Mouse (Mus musculus) erythroid progenitor cell, adult 5-6 weeks (primary cell): Measurements from ENCODE around the gene Sfmbt2. TPM values are rescaled to one million over a fixed set of nuclear protein-coding genes. Genes with fewer than 3 reads are reported as not detected.

Source experiments
- ATAC-seq: replicated peaks from 2 replicates; pipeline ENCODE4 v1.8.0; 2016; ENCODE audit warnings: moderate number of reproducible peaks, mild to moderate bottlenecking, moderate TSS enrichment, inconsistent platforms; ENCODE audit not compliant: poor library complexity, low FRiP score, severe bottlenecking
- total RNA-seq, 2 experiments: library from RNA; stranded (forward) in 1 of 2; stranded (reverse) in 1 of 2; fragments of 150-400 nt in 1 of 2; fragments of 186-747, 209-891 nt in 1 of 2; gene quantifications; 2 replicates each; pipeline versions ENCODE4 v1.2.3 to v1.2.4; 2015 to 2017; ENCODE audit warnings: low replicate concordance in 2 of 2

Gene Sfmbt2
- total RNA-seq, 2 experiments from 2014 or later = 0.38 TPM; not detected in 1

DNA sequence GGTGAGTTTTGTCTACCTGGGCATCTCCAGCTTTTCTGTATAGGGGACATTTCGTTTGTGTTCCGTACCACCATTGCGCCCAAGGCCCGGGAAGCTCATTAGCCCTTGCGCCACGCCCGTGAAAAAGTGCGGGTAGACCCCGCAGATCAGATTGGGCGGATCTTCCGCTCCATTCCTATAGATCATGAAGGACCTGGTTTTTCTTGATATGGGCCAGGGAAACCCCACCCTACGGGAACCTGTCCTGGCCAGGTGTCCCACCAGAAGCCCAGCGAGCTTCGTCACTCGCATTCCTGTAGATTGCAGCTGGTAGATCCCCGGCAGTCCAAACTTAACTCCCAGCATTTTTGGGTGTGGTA, 1.1 kb downstream of the Sfmbt2 start:
- ATAC-seq = no peak

DNA sequence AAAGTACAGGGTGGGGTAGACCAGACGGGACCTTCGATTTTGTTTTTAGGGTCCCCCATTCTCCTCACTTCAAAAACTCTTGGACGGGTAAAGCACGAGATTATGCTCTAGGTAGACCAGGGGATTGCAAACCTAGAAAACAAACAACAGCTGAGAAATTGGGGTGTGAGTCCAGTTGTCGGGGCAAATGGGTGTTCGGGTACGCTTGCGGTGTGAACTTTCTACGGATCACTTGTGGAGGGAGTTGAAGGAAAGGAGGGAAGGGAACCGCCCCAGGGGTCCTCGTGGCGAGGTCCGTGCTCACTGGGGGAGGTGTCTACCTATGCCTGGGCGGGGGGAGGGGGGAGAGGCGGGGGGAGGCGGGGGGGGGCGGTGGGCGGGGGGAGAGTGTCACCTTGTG, 1.6 kb downstream of the Sfmbt2 start:
- ATAC-seq = no peak

DNA sequence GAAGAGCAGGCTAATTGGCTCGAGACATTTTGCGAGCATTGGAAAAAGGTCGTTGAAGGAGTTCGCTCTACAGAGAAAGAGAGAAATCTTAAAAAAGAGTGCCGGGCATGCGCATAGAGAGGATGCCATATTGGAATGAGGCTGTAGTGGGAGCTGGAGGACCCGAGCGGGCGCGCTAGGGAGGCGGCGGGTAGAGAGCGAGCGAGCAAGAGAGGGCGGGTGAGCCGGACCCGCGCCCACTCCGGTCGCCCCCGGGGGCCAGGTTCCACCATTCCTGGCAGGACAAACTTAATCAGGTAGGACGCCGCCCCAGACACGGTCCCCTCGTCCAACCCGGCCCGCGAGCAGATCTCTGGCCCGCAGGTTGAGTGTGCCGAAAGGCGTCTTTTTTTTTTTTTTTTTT, 2.0 kb downstream of the Sfmbt2 start:
- ATAC-seq = no peak

DNA sequence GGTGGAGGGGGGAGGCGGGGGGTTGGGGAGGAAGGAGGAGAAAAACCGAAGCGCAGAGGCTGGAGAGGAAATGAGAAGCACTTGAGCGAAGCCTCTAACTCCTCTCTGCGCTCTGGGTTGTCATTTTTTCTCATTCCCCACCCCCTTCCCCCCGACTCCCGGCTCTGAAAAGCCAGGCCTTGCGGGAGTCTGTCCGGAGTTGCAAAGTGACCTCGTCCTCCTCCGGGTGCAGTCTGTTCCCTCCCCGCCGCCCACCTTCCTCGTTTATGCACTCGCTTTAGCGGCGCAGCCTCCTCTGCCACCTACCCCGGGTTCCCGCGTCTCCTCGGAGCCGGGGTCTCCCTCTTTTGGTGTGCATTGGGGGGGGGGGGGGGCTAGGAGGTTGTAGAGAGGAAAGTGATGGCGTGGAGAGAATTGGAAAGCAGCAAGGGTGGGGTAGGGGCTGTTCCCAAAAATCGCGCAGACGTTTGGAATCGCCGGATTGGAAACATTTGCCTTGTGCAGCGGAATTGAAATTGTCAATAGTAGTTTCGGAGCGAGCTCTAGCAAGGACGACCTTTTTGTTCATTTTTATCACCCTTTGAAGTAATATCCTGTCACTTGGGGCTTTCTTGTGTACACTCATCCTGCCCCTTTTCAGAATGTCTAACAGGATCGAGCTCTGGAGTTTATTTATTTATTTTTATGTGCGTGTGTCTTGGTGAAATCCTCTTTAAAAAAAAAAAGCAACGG, 2.6 kb downstream of the Sfmbt2 start:
- ATAC-seq = no peak

DNA sequence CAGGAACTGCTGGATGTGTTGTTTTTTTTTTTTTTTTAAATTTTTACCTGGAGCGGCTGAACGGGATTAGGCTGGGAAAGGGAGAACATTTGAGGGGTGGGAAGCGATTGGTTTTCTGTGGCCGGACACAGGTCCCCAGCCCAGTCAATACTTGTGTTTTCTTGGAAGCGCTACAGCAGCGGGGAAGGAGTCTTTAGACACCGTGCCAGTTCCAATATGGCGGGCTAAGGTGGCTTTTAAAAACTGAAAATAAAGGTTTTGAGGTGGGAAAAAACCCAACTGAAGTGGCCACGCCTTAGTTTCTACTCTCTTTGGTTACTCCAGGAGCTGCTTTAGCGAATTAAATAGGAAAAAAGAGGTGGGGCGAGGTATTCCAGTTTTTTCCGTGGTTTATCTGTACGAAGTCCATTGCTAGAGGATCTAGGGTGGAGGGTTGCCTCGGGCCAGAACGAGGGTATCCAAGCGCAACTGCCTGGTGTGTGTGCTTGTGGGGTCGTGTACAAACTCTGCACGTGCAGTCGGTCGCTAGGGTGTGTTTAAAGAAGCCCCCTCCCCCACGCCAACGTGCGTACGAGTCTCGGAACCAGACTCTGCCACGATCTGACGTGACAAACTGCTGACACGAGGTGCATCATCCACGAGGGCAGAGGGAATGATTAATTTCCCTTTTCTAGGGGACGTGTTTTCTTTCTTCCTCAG, 3.3 kb downstream of the Sfmbt2 start:
- ATAC-seq = no peak

DNA sequence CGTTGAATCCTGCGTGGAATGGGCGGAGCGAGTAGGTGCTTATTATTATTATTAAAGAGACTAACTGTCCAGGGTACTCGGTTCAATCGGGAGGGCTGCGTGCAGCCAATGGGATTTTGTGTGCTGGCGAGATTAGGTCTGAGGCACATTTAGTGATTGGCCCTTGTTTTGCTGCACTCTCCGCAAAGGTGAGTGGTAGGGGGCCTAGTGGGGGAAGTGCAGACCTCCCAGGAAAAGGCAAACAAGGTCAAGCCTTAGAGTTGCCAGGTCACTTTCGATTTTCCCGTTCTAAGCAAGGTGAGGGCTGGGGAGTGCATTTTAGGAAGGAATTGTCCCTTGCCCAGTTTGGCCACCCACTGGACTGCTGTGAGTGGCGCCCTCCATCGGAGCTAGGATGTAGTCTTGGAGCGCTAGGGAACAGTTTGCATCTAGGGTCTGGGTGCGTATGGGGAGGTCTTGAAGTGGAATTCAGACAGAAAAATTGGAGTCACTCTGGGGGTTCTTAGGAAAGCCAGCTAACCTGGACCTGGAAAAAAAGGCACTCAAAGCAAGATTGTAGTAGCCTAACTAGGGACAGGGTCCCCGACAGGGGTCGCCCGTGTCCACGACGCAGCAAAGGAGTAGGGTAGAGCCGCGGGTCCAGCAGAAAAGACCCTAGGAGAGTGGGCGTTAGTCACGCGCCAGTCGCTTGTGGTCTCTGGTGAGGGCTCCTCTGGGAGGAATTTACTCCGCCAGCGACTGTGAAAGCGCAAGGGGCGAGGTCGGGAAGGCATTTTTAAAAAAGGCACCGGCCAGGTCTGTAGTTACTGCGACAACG, 4.1 kb downstream of the Sfmbt2 start:
- no peak for ATAC-seq

DNA sequence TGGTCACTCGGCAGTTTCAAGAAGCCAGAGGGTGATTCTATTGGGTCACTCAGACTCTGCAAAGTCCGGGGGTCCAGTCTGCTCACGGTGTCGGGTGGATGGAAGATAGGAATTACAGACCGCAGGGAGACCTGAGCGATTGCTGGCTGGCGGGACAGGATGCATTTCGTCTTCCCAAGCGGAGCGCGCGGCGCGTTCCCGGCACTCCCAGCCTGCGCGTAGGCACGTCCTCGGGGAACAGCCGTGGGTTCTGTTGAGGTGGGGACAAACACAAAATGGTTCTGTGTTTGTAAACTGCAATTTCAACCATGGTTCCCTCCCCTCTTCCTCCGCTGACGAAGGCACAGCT, 4.7 kb downstream of the Sfmbt2 start:
- no peak for ATAC-seq

DNA sequence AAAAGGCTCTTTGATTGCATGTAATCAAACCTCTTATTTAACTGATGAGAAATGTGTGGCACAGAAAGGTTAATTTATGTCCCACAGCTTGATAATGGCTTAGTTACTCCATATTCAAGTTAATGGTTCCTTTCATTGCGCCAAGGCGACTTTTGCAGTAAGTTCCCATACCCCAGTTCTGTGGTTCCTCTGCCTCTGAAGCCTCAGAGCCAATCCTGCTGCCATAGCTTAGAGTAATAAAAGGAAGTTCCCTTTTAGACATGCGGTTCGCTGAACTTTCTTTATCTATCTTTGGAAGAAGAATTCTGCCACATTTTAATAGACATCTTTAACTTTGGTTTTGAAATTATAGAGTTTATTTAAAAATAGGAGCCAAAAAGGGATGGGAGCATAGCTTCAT, 19.7 kb downstream of the Sfmbt2 start:
- no peak for ATAC-seq

DNA sequence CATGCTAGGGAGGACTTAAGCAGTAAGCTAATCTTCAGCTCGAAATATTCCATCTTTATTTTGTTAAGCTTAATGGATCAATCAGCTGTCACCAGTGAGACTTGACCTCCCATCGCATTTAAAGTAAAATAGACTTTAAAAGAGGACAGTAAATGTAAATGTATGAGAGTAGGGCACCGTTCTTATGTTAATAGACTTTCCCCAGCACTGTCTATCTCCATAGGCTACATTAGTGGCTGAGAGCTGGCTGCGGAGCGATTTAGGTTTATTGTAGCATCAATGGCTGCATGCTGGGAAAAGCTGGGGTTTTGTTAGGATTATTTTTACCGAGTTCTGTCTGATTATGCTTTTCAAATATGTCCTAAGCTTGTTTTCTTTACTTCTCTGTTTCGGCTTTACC, 20.5 kb downstream of the Sfmbt2 start:
- ATAC-seq = no peak

DNA sequence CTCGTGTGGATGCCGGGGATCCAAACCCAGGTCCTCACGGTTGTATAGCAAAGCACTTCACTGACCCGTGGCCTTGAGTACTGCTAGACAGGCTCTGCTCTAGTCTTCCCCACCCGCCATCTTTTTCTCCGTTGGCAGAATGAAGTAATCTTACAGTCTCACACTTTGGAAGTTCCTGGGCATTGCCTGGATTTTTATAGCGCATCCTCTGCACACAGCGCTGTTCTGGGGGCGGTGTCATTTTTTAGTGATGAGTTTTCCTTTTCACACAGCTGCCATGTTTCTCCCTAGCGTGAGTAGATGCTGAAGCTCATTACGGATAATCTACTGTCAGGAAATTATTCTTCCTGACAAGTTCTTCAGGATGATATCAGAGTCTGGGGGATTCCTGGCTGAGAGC, 24.8 kb downstream of the Sfmbt2 start:
- ATAC-seq = no peak

DNA sequence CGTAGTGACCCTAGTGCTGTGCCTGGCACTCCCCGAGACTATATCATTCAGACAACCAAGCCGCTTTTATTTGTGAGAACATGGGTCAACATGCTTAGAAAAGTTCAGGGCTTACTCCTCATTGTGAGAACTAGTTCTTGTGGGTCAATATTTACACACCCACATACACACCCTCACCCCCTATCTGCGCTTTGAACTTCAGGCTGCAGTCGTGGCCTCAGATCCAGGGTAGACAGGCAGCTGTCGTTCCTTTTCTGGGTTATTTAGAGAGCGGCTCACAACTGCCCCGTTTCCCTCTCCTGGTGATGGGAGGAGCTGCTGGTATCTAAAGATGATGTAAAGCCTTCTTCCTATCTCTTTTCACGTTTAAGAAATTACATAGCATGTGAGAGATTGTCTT, 27.5 kb downstream of the Sfmbt2 start:
- ATAC-seq = no peak

DNA sequence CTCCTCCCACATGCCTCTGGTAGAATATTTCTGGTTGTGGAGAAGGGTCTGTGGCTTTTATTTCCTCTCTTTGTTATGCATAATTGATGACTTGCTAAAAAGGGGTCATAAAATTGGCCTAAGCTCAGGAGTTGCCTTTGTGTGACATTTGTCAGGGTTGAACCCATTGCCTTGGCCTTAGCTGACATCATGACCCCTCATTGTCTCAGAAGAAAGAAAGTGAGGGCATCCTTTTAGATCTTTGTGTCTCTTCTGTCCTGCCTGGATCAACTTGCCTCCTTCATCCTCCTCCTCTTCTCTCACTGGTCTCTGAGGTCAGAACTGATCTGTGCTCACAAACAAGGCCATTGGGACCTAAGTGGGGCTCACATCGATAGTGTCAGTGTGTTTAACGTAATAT, 35.8 kb downstream of the Sfmbt2 start:
- no peak for ATAC-seq

DNA sequence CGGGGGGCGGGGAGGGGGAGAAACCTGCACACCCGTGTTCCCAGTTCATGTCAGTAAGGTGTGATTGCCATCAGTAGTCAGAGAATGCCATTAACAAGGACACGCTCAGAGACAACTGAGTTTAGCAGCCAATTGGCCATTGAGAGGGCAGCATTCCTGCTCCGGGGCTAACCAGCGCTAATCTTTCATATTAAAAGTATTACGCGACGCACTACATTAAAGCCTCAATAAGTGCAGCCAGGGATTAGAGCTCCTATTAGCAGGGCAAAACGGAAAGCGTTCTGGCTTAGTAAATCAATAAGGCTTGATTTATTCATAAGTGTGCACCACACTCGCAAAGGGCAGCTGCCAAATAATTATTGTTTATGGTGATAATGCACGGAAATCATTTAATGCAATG, 39.1 kb downstream of the Sfmbt2 start:
- no peak for ATAC-seq

DNA sequence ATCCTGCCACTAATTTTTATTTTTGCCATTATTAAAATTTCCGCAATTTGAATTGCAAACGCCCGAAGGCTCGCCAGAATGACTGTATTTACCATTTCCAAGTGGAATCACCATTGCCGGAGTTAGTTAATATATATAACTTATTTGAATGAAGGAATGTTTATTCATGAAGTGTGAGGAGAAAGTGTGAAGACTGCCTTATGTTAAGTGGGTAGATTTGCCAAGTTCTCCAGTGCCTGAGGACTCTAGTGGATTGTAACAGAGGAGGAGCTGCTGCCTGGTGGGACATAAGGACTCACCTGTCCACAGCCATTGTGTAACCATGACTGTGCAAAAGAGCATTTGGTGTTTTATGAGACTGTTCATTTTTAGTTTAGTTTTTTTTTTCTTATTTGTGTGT, 39.8 kb downstream of the Sfmbt2 start:
- no peak for ATAC-seq

DNA sequence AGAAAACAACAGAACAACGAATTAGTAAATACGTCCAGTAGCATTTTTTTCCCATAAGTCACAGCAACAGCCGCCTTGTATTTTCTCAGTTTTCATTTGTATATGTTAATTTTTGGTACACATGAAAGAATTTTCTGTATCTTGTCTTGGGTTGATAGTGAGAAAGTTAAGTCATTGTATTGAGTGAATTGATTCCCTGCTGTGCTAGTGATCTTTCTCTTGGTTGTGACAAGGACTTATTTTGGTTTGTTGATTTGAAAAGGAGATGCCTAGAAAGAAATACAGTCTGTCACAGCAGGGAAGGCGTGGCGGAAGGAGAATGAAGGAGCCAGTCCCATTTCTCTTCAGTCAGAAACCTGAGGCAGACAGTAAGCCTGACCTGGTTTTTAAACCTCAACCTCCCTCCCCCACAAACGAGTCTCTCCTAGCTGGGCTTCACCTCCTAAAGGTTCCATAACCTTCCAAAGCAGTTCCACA, 50.7 kb downstream of the Sfmbt2 start:
- no peak for ATAC-seq

DNA sequence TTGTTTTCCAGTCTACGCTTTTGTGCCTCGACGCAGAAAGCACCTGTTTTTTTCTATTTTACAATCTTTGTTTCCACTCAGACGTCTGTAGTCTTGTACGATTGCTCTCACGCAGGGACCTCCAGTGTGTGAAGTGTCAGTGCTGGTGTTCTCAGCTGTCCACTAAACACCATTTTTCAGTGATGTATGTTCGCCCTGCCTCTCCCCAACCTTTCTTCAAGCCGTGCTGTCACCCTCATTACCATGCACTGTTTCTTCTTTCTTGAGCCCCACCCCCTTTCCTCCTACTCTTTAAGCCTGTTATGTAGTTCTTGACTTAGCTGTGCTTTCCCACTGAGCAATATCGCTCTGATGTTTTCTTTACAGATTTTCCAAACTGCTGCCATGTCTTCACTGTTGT, 67.0 kb downstream of the Sfmbt2 start:
- no peak for ATAC-seq

DNA sequence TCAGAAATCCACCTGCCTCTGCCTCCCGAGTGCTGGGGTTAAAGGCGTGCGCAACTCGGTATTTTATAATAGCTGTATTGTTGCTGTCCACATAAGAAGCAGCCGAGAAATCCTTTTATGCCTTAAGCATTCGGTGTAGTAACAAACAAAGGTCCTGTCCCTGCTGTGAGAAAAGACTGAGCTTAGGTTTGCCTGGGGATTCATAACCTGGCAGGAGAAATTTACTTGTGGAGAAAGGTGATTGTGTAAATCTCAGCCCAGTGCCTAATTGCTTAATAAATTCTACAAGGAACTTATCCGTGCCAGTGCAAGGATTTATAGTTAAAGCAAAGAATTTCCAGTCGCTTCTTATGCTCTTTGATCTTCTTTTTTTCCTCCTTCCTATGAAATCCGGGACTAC, 71.5 kb downstream of the Sfmbt2 start:
- no peak for ATAC-seq

DNA sequence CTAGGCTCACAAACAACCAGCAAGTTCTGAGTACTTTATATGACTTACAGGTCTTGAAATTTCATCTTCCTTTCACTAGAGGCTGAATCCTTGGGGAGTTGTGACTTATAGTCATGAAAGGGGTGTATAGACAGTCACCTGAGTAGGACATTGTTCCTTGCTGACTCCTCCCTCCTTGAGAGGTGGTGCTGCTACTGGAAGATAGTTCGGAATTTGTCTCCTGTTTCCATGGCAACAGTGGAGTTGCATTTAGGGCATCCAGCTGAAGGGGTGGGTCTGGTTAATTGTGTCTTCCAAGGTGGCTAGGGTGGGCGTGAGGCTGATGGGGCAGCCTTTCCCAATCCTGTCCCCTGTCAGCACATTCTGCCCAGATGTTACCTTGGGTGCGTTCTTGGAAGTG, 83.3 kb downstream of the Sfmbt2 start:
- ATAC-seq = no peak

DNA sequence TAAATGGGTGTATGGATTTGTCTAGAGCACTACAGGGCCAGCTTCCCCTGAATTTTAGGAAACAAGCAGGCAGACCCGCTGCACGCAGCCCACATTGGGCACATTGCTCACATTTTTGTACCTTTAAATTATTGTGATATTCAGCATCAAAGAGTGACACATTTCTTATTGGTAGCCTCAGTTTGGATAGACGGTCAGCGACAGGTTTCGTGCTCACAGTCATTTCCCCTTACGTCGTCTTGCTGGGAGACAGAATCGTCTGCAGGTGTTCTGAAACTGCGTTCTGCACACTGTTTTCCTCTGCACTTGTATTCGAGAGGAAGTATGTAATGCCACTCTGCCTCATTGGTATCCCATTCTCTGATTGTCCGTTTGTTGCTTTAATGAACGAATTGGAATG, 88.0 kb downstream of the Sfmbt2 start:
- no peak for ATAC-seq

DNA sequence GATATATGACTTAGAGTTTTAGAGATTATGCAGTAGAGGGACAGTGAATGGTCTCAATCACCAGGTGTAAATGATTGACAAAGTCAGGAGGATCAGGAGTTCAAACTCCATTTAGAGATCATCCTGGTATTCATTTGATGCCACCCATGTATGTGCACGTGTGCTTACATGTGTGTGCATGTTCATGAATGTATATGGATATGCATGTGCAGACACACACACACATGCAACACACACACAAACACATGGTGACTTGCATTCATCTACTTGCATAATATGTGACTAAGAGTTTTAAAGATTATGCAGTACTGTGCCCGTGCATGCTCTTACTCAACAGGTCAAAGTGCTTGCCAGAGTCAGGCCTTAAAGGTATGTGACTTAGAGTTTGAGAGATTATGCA, 146.2 kb downstream of the Sfmbt2 start:
- no peak for ATAC-seq
